ENCODE assay signal across 8 mouse cellular contexts in genomic region chr1:151705723-151706396, GRCm38 (mm10). TPM values are rescaled to one million over a fixed set of nuclear protein-coding genes. Genes with fewer than 3 reads are reported as not detected.
DNase-seq lines count a peak whose midpoint lies in the region; ATAC-seq and TF ChIP-seq lines count a peak whose summit lies in the region.

No protein-coding gene starts in this region.

- H3K4me3 ChIP-seq in heart, embryonic 11.5 days (ENCODE audit: low read depth, low read length): no peak overlapping the region
- no peak overlapping the region for H3K4me3 ChIP-seq in kidney, embryonic 14.5 days (ENCODE audit: low read length)
- H3K4me3 ChIP-seq in limb, embryonic 14.5 days (replicated peaks; ENCODE audit: low read length): no peak overlapping the region

- peak; percentile 88 for DNase-seq in brain, embryonic 14.5 days (ENCODE audit: low read depth)
- DNase-seq in limb, embryonic 14.5 days (ENCODE audit: low spot score): peak; percentile 81
- peak; percentile 75 to 88 for DNase-seq in spleen, postnatal 4 days (ENCODE audit: low spot score in 2 of 2)

- peaks cover 18% of the 10 kb centered on the region; the same call in 1 of the 2 replicates for H3K4me1 ChIP-seq in heart, embryonic 11.5 days (ENCODE audit: control insufficient read depth, insufficient read depth, low read length)
- H3K4me1 ChIP-seq in kidney, embryonic 14.5 days (ENCODE audit: control insufficient read depth, insufficient read depth, low read length): no peaks in the 10 kb centered on the region
- peaks cover 5% of the 10 kb centered on the region; the same call in 1 of the 2 replicates for H3K4me1 ChIP-seq in limb, embryonic 14.5 days (ENCODE audit: control insufficient read depth, insufficient read depth, low read length)

- no peaks in the 10 kb centered on the region for H3K27me3 ChIP-seq in heart, embryonic 11.5 days (ENCODE audit: control insufficient read depth, insufficient read depth, low read length)
- H3K27me3 ChIP-seq in kidney, embryonic 14.5 days (ENCODE audit: control insufficient read depth, insufficient read depth, low read length): no peaks in the 10 kb centered on the region
- H3K27me3 ChIP-seq in limb, embryonic 14.5 days (ENCODE audit: control insufficient read depth, insufficient read depth, low read length): no peaks in the 10 kb centered on the region

- no peak overlapping the region for H3K27ac ChIP-seq in heart, embryonic 11.5 days (ENCODE audit: low read depth, low read length)
- no peak overlapping the region for H3K27ac ChIP-seq in kidney, embryonic 14.5 days (ENCODE audit: low read depth, low read length)
- no peak overlapping the region for H3K27ac ChIP-seq in limb, embryonic 14.5 days (replicated peaks; ENCODE audit: low read depth, low read length)

- 24% methylated on average over 11 of the region's 11 CpGs for WGBS in heart, embryonic 11.5 days (ENCODE audit: insufficient replicate concordance)
- WGBS in kidney, embryonic 14.5 days: 30% methylated on average over 11 of the region's 11 CpGs
- WGBS in limb, embryonic 14.5 days: 41% methylated on average over 11 of the region's 11 CpGs

- H3K9ac ChIP-seq in heart, embryonic 11.5 days (ENCODE audit: low read depth, low read length): no peak overlapping the region; the same call in 1 of the 2 replicates
- no peak overlapping the region for H3K9ac ChIP-seq in kidney, embryonic 14.5 days (ENCODE audit: low read depth, low read length)
- H3K9ac ChIP-seq in limb, embryonic 14.5 days (ENCODE audit: low read depth, low read length, severe bottlenecking): no peak overlapping the region

- peak; percentile 85 for ATAC-seq in CD4-positive, CD25-positive, alpha-beta regulatory T cell, adult 4 months
- ATAC-seq in erythroblast, adult 5-6 weeks (replicated peaks; ENCODE audit: low FRiP score, poor library complexity, severe bottlenecking): peak; percentile 82
- ATAC-seq in heart, embryonic 11.5 days (replicated peaks; ENCODE audit: insufficient number of reproducible peaks, low FRiP score, low TSS enrichment): peak; percentile 15; the same call in 1 of the 2 replicates
- ATAC-seq in kidney, embryonic 14.5 days (ENCODE audit: low FRiP score, low TSS enrichment): peak; percentile 60
- ATAC-seq in limb, embryonic 14.5 days (ENCODE audit: low FRiP score, low read depth): peak; percentile 79; the same call in 1 of the 2 replicates
- ATAC-seq in monocyte, adult 5-6 weeks (replicated peaks; ENCODE audit: insufficient number of reproducible peaks, low FRiP score, low TSS enrichment, poor library complexity, severe bottlenecking): peak; percentile 68

- no peak for TF ChIP-seq POLR2A in brain, embryonic 14.5 days (IDR thresholded peaks at IDR 0.05; ENCODE audit: borderline replicate concordance, extremely low read depth, insufficient read depth, insufficient read length, poor library complexity, severe bottlenecking)
- TF ChIP-seq POLR2A in limb, embryonic 14.5 days (IDR thresholded peaks at IDR 0.05; ENCODE audit: borderline replicate concordance, extremely low read depth, insufficient read depth, insufficient read length): no peak

- peak overlapping the region; percentile 38 for H3K4me2 ChIP-seq in heart, embryonic 11.5 days
- H3K4me2 ChIP-seq in kidney, embryonic 14.5 days (replicated peaks; ENCODE audit: low read depth, low read length): no peak overlapping the region
- H3K4me2 ChIP-seq in limb, embryonic 14.5 days (replicated peaks; ENCODE audit: low read depth, low read length, severe bottlenecking): no peak overlapping the region

- no peaks in the 10 kb centered on the region for H3K36me3 ChIP-seq in heart, embryonic 11.5 days (ENCODE audit: control insufficient read depth, insufficient read depth, low read length)
- no peaks in the 10 kb centered on the region for H3K36me3 ChIP-seq in kidney, embryonic 14.5 days (ENCODE audit: control insufficient read depth, insufficient read depth, low read length)
- no peaks in the 10 kb centered on the region for H3K36me3 ChIP-seq in limb, embryonic 14.5 days (ENCODE audit: control insufficient read depth, insufficient read depth, low read length)

- peak; percentile 91 for TF ChIP-seq CTCF in brain, embryonic 14.5 days (IDR thresholded peaks at IDR 0.05; ENCODE audit: borderline replicate concordance, extremely low read depth, insufficient read depth, insufficient read length)

- no peaks in the 10 kb centered on the region for H3K9me3 ChIP-seq in heart, embryonic 11.5 days (replicated peaks; ENCODE audit: control insufficient read depth, low read length)
- H3K9me3 ChIP-seq in kidney, embryonic 14.5 days (ENCODE audit: control insufficient read depth, low read length): no peaks in the 10 kb centered on the region
- no peaks in the 10 kb centered on the region for H3K9me3 ChIP-seq in limb, embryonic 14.5 days (ENCODE audit: control insufficient read depth, low read length)

RNA-seq across cellular contexts. Expression of gene Edem3, which starts 49.3 kb away (rescaled TPM):
- 1 to 10 TPM; 3.1 to 4.8 TPM for polyA plus RNA-seq in CD4-positive, CD25-positive, alpha-beta regulatory T cell, adult 4 months (2017; shearing (Covaris generic))
- 17.0 and 24.1 TPM in 2 replicates for polyA plus RNA-seq in brain, embryonic 14.5 days (2012; rRNA removed)
- 6.1 and 6.9 TPM in 2 replicates for total RNA-seq in erythroblast, adult 5-6 weeks (2015; ENCODE audit: low replicate concordance)
- 15.7 and 16.0 TPM in 2 replicates for total RNA-seq in erythroblast, adult 5-6 weeks (2017; ENCODE audit: low replicate concordance)
- polyA plus RNA-seq in heart, embryonic 11.5 days (2014; fragmentation: Nextera tagmentation; extraction: Ambion mirVana): 18.3 and 23.0 TPM in 2 replicates
- polyA plus RNA-seq in kidney, embryonic 14.5 days (2014; fragmentation: Nextera tagmentation; extraction: Ambion mirVana): 9.1 and 21.7 TPM in 2 replicates
- polyA plus RNA-seq in limb, embryonic 14.5 days (2012; rRNA removed): 17.4 and 18.6 TPM in 2 replicates
- 27.0 and 28.1 TPM in 2 replicates for polyA plus RNA-seq in limb, embryonic 14.5 days (2014; fragmentation: Nextera tagmentation; extraction: Ambion mirVana)
- total RNA-seq in monocyte, adult 5-6 weeks (2017): 29.2 to 43.8 TPM (median 32.3 TPM) in 3 replicates

Comparison
In these comparisons a context has a peak if more than half of its experiments do, and no peak if none do; other contexts are left out.
1. ATAC-seq: peak in every context shown above with its lines; median percentile 85 in CD4-positive, CD25-positive, alpha-beta regulatory T cell, adult 4 months; 82 in erythroblast, adult 5-6 weeks; 79 in limb, embryonic 14.5 days; 68 in monocyte, adult 5-6 weeks; 60 in kidney, embryonic 14.5 days; 15 in heart, embryonic 11.5 days.